In the genomic region with DNA sequence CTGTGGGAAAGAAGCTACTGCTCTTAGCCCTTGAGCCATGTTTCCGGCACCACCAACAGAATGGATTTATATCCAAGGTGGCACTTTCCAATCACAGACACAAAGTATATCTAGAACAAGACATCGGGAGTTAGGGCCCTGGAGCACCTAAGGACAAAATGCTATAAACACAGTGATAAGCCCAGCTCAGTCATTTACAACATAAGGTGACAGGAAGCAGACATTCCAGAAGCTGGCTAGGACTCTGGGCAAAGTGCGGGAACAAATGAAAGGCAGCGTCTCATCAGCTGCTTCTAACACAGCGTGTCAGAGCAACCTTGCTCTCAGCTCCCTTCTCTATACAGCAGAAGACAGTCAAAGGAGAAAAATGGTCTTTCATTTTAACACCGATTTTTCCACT, we compare ENCODE assay signal across 20 mouse cellular contexts.
"Had no signal": no experiment of that assay in that cellular context is flagged by ENCODE, and none has a peak within 500 bp of the region (broad histone marks: within the 10 kb centered on the region; RNA-seq: fewer than 3 reads in every experiment).

No protein-coding gene starts in this region.

- H3K27me3 ChIP-seq: liver, embryonic 13.5 days; liver, embryonic 15.5 days; lung, embryonic 15.5 days; megakaryocyte, embryonic 14.5 days; midbrain, embryonic 13.5 days; midbrain, embryonic 15.5 days; neural tube, embryonic 12.5 days; stomach, embryonic 15.5 days had no signal

- H3K36me3 ChIP-seq: liver, embryonic 13.5 days; liver, embryonic 15.5 days; lung, embryonic 15.5 days; midbrain, embryonic 15.5 days; neural tube, embryonic 12.5 days; stomach, embryonic 15.5 days had no signal

- H3K4me3 ChIP-seq: liver, embryonic 13.5 days; liver, embryonic 15.5 days; lung, embryonic 15.5 days; megakaryocyte, embryonic 14.5 days; midbrain, embryonic 13.5 days; midbrain, embryonic 15.5 days; neural tube, embryonic 12.5 days; stomach, embryonic 15.5 days had no signal

- ATAC-seq: liver, postnatal 0 days; lung, postnatal 0 days; midbrain, embryonic 13.5 days; midbrain, embryonic 15.5 days had no signal

- H3K9ac ChIP-seq: liver, embryonic 13.5 days; liver, embryonic 15.5 days; liver, postnatal 0 days; lung, embryonic 15.5 days; midbrain, embryonic 13.5 days; midbrain, embryonic 15.5 days; neural tube, embryonic 12.5 days; stomach, embryonic 15.5 days had no signal

- DNase-seq: liver, embryonic 13.5 days; liver, postnatal 0 days; lung, adult 2 months; lung, postnatal 14 days; lung, postnatal 36 days; right cerebral cortex, postnatal 14 days; spleen, adult 18-20 months; thymus, adult 2 months; thymus, postnatal 14 days; thymus, postnatal 36 days had no signal

- H3K27ac ChIP-seq: liver, embryonic 13.5 days; liver, embryonic 15.5 days; lung, embryonic 15.5 days; macrophage; midbrain, embryonic 13.5 days; midbrain, embryonic 15.5 days; neural tube, embryonic 12.5 days; stomach, embryonic 15.5 days; stomach, postnatal 0 days had no signal

- H3K4me1 ChIP-seq: stomach, embryonic 15.5 days had no signal

- H3K4me2 ChIP-seq: liver, embryonic 13.5 days; liver, embryonic 15.5 days; lung, embryonic 15.5 days; midbrain, embryonic 13.5 days; midbrain, embryonic 15.5 days; neural tube, embryonic 12.5 days; stomach, embryonic 15.5 days had no signal

- H3K9me3 ChIP-seq: liver, embryonic 13.5 days; liver, embryonic 15.5 days; lung, embryonic 15.5 days; megakaryocyte, embryonic 14.5 days; midbrain, embryonic 13.5 days; midbrain, embryonic 15.5 days; neural tube, embryonic 12.5 days; stomach, embryonic 15.5 days had no signal
